Mouse (Mus musculus) stomach, embryonic 15.5 days (tissue): Measurements from ENCODE around the gene Memo1. TPM values are rescaled to one million over a fixed set of nuclear protein-coding genes. Genes with fewer than 3 reads are reported as not detected.
A peak's percentile ranks its signal among the peaks of the same experiment; 100 is the strongest.
"Not testable (repeated sequence)": the region's sequence is repeated elsewhere in the genome, so short reads cannot be mapped to it uniquely, and the experiment has no call there.

Experiments used
- ATAC-seq: fragments of 200-750 bp; cut with Nextera tagmentation; 2 replicates; pipeline ENCODE4 v1.8.0; 2017; ENCODE audit warnings: low read depth, moderate number of reproducible peaks, moderate TSS enrichment; ENCODE audit not compliant: insufficient read depth, low FRiP score
- H3K27ac ChIP-seq: fragments of 300-500 bp; sonication (generic); 2 replicates; pipeline ENCODE4 v1.5.1; 2015; ENCODE audit warnings: mild to moderate bottlenecking, inconsistent platforms
- H3K27me3 ChIP-seq: fragments of 300-500 bp; sonication (generic); replicated peaks from 2 replicates; pipeline ENCODE4 v1.6.1; 2015; ENCODE audit warnings: inconsistent platforms
- H3K36me3 ChIP-seq: fragments of 300-500 bp; sonication (generic); 2 replicates; pipeline ENCODE4 v1.6.1; 2015; ENCODE audit warnings: inconsistent platforms
- H3K4me1 ChIP-seq: fragments of 300-500 bp; sonication (generic); 2 replicates; pipeline ENCODE4 v1.6.1; 2015; ENCODE audit warnings: inconsistent platforms
- H3K4me2 ChIP-seq: fragments of 300-500 bp; sonication (generic); 2 replicates; pipeline ENCODE4 v1.6.1; 2015; ENCODE audit warnings: mild to moderate bottlenecking, inconsistent platforms
- H3K4me3 ChIP-seq: fragments of 300-500 bp; sonication (generic); replicated peaks from 2 replicates; pipeline ENCODE4 v1.5.1; 2015; ENCODE audit warnings: inconsistent platforms
- H3K9ac ChIP-seq: fragments of 300-500 bp; sonication (generic); 2 replicates; pipeline ENCODE4 v1.6.1; 2015; ENCODE audit warnings: inconsistent platforms
- H3K9me3 ChIP-seq: fragments of 300-500 bp; sonication (generic); 2 replicates; pipeline ENCODE4 v1.6.1; 2016; ENCODE audit warnings: inconsistent platforms
- WGBS: fragments of 180-500 bp; shearing (Covaris S2); methylation state at CpG from one replicate; pipeline ENCODE4 v1.1.7; 2015; 5-methylcytosine and 5-hydroxymethylcytosine counted together
- polyA plus RNA-seq: library from polyadenylated mRNA; unstranded; fragments of >200 nt; fragmentation: Nextera tagmentation; extraction: Ambion mirVana; gene quantifications from 2 replicates; pipeline ENCODE4 v1.2.1, GENCODE M21; 2015

Memo1 gene
- 83.1 and 84.7 TPM in 2 replicates for polyA plus RNA-seq

DNA sequence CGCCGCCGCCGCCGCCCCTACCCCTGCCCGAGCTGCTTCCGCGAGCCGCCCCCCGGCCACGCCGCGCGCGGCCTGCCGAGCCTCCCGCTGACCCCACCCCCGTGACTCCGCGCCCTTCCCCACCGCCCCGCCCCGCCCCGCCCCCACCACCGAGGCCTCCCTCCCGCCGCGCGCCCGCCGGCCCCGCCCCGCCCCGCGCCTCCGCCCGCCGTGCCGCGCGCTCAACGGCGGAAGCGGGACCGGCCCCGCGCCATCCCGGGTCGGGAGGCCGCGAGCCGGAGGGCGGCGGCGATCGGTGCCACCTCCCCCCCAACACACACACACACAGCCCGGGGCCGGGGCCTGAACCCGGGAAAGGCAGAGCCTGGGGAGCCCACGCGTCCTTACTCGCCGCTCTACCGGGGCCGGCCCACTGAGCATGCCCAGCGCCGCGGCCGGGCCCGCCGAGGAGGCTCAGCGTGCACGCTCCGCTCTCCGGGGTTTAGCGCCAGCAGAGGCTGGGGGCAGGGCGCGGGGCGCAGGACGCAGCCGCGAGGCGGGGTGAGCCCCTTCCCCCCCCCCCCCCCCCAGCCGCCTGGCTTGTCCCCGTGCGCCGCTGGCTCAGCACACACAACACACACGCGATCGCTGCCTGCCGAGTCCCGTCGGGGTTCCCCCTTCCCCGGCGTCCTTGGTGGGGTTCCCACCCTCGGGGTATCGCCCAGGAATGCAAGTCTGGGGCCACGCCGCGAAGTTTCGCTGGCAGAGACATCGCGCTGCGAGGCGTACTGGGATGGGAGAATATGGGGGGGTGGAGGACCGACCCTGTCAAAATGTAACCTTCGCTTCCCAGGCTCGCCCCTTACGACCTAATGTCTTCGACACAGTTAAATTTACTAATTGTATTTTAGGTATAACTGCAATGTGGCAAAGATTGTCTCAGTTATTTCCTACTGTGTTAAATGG is at the start of gene Memo1:
Gene Memo1, minus strand, starts transcription at position 496 of the 945 bp plus-strand sequence.
- H3K4me1 ChIP-seq, result peaks cover 3% of the 10 kb centered on the region
- no peaks in the 10 kb centered on the region; the same call in 1 of the 2 replicates for H3K36me3 ChIP-seq
- peak; percentile 89 for ATAC-seq
- H3K27me3 ChIP-seq, result no peaks in the 10 kb centered on the region
- peak within 1 kb of the TSS; percentile 99 for H3K27ac ChIP-seq
- peak within 1 kb of the TSS; percentile 78 for H3K4me2 ChIP-seq
- H3K4me3 ChIP-seq, result peak within 1 kb of the TSS; percentile 91
- peak within 1 kb of the TSS; percentile 95 for H3K9ac ChIP-seq
- no peaks in the 10 kb centered on the region for H3K9me3 ChIP-seq
- WGBS, result 0% methylated on average over 55 of the region's 110 CpGs

DNA sequence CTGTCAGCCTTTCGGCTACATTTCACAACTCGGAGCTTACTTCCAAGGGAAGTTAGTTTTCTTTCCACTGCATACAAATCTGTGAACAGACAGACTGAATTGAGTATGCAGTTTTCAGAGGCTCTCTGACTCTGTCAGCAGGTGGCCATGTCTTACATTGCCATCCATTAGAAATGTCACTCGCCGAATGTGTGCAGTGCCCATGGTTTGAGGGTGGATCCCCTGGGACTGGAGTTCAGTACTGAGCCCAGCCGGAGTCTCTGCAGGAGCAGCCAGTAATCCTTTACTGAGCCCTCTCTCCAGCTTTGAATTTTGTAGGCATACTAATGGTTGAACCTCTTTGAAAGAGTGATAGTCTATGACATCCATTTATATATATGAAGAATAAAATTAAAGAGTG is 45.8 kb upstream of the Memo1 start:
- Histone ChIP-seq H3K27ac (no peak overlapping the region), H3K4me2 (peak overlapping the region; percentile 60; the same call in 1 of the 2 replicates), H3K36me3 (no peaks in the 10 kb centered on the region), H3K9ac (no peak overlapping the region), H3K4me3 (peak overlapping the region; percentile 9; the same call in 1 of the 2 replicates), H3K4me1 (peaks cover 10% of the 10 kb centered on the region; the same call in 1 of the 2 replicates), H3K9me3 (no peaks in the 10 kb centered on the region), H3K27me3 (no peaks in the 10 kb centered on the region)
- ATAC-seq, result no peak
- WGBS, result 58% methylated on average over 5 of the region's 5 CpGs

DNA sequence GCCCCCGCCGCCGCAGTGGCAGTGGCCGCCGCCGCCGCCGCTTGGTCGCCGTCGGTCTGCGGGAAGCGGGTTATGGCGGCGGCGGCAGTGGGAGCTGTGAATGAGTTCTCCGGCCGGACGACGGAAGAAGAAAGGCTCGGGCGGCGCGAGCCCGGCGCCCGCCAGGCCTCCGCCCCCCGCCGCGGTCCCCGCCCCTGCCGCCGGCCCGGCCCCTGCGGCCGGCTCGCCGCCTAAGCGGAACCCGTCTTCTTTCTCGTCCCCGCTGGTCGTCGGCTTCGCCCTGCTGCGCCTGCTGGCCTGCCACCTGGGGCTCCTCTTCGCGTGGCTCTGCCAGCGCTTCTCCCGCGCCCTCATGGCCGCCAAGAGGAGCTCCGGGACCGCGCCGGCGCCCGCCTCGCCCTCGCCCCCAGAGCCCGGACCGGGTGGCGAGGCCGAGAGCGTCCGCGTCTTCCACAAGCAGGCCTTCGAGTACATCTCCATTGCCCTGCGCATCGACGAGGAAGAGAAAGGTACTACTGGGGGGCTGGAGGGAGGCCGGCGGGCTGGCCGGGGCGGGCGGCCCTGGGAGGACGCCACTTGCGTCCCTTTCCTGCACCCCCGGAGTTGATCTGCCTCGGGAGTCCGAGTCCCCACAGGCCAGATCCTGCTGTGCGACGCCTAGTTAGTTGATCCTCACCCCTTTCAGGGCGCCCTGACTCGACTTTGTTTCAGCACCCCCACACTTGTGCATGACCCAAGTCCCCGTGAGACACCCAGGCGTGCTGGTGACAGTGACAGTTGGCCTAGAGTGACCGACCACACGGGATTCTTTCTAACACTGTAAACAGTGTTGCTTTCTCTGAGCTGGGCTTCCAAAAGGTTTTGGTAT is 43.9 kb upstream of the Memo1 start, which contains the start of gene Spast:
Gene Spast, plus strand, starts transcription at position 51 of the 868 bp plus-strand sequence.
- H3K9me3 ChIP-seq, result no peaks in the 10 kb centered on the region
- no peaks in the 10 kb centered on the region for H3K36me3 ChIP-seq
- H3K4me1 ChIP-seq, result peaks cover 10% of the 10 kb centered on the region; the same call in 1 of the 2 replicates
- H3K27me3 ChIP-seq, result no peaks in the 10 kb centered on the region
- ATAC-seq, result peak; percentile 88
- H3K4me2 ChIP-seq, result peak within 1 kb of the TSS; percentile 60
- peak within 1 kb of the TSS; percentile 88 for H3K9ac ChIP-seq
- peak within 1 kb of the TSS; percentile 96 for H3K4me3 ChIP-seq
- H3K27ac ChIP-seq, result peak within 1 kb of the TSS; percentile 98
- WGBS, result under 1% methylated on average over 85 of the region's 90 CpGs

DNA sequence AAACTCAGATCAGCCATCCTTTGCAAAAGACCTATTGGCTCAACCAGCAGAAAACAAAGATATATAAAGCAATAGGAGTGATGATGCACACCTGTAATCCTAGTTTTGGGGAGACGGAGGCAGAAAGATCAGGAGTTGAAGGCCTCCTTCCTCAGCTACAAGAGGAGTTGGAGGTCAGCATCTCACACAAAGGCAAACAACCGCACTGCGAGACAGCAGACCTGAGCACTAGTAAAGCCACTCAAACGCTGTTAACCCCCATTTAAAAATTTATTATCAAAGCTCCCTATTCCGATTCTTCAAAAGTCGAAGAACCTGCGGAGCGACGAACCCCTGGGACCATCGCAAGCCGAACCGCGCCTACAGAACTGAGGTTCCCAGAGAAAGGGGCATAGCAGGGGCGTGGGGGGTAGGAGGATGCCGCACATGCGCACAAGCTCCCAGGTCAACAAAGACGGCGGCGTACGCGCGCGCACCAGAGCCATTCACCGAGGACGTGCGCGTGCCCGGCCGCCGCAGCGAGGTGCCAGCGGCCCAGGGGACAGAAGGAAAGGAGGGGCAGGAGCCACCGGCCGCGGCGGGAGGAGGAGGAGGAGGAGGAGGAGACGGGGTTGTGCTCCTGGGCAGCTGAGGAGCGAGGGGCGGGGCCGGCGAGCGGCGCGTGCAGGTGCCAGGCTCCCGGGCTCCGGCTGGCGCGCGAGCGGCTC is 43.1 kb upstream of the Memo1 start:
- H3K9ac ChIP-seq, result peak overlapping the region; percentile 88

DNA sequence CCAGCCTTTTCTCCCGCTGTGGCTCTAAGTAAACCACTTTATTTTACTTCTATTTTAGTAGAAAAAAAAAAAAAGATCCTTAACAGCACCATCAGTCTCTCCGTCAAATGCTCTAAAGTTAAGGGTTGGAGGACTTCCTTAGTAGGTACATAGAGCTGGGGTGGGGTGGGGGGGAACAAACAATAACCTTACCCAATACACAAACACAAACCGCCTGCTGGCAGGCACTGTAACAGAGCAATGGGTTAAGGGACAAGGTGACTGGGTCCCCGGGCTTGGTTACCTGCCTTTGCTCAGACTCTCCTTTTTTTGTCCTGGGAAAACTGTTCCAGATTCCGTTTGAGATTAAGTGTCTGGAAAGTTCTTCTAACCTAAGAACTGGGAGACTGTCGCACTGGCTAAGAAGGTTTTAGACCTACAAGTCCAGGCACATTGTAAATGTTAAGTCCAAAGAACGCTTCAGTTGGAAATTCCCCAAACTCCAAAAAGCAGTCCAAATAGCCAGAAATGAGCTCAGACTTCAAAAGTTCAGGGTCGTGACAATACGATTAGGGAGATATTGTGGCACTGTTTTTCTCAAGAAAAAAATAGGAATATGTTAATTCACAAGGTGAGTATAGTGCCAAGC is 35.8 kb upstream of the Memo1 start:
- WGBS, result 67% methylated on average over 9 of the region's 9 CpGs
- Histone ChIP-seq H3K9ac (no peak overlapping the region), H3K27me3 (no peaks in the 10 kb centered on the region), H3K4me3 (no peak overlapping the region), H3K36me3 (no peaks in the 10 kb centered on the region), H3K9me3 (no peaks in the 10 kb centered on the region), H3K4me1 (no peaks in the 10 kb centered on the region), H3K27ac (no peak overlapping the region), H3K4me2 (no peak overlapping the region)
- no peak for ATAC-seq

More for the DNA sequence above, 43.1 kb upstream of the Memo1 start:
- Histone ChIP-seq H3K4me2 (peak overlapping the region; percentile 60), H3K9me3 (no peaks in the 10 kb centered on the region), H3K4me3 (peak overlapping the region; percentile 96), H3K4me1 (peaks cover 10% of the 10 kb centered on the region; the same call in 1 of the 2 replicates), H3K27ac (peak overlapping the region; percentile 98), H3K27me3 (no peaks in the 10 kb centered on the region), H3K36me3 (no peaks in the 10 kb centered on the region)
- peak; percentile 96 for ATAC-seq
- WGBS, result under 1% methylated on average over 44 of the region's 50 CpGs

DNA sequence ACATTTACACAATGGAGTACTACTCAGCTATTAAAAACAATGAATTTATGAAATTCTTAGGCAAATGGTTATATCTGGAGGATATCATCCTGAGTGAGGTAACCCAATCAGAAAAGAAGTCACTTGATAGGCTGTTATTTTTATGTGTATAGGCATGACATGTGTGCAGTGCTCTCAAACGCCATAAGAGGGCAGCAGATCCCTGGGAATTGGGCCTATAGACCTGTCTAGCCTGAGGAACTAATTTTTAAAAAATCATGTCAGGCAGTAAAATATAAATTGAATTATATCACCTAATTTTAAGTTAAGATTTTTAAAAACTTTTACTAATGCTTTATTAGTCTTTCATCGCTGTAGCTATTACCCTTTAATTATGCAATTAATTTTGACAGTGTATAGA is 32.8 kb upstream of the Memo1 start:
- not testable (repeated sequence) for H3K27ac ChIP-seq, H3K4me1 ChIP-seq, ATAC-seq, H3K9ac ChIP-seq, H3K4me2 ChIP-seq, H3K9me3 ChIP-seq, H3K36me3 ChIP-seq, H3K27me3 ChIP-seq, H3K4me3 ChIP-seq
- WGBS, result 38% methylated on average over 2 of the region's 2 CpGs

DNA sequence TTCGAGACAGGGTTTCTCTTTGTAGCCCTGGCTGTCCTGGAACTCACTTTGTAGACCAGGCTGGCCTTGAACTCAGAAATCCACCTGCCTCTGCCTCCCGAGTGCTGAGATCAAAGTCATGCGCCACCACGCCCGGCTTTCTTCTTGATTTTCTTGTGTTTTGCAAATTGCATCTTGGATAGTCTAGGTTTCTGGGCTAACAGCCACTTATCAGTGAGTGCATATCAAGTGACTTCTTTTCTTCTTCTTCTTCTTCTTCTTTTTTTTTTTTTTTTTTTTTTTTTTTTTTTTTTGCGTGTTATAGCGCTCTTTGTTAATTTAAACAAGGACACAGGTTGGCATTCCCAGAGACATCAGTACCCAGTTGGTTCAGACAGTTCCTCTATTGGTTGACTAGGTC is 31.9 kb upstream of the Memo1 start:
- H3K36me3 ChIP-seq, H3K4me1 ChIP-seq, ATAC-seq, H3K27me3 ChIP-seq, H3K9me3 ChIP-seq, H3K27ac ChIP-seq, H3K9ac ChIP-seq, H3K4me2 ChIP-seq, H3K4me3 ChIP-seq: not testable (repeated sequence)
- 81% methylated on average over 7 of the region's 7 CpGs for WGBS

DNA sequence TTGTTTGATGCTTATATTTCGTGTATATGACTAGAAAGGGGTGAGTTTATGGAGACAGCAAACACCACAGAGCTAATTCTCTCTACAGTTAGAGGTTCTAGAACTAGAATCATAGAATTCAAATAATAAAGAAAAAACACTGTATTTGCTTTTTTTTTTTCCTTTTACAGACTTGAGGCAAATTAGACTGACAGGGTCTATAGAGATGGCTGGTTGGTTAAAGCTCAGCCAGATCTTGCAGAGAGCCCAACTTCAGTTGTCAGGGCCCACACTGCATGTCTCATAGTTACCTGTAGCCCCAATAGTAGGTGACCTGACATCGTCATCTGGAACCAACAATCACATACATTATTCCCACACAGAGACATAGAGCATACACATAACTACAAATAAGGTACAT is 28.5 kb upstream of the Memo1 start, which contains the start of gene Dpy30:
Gene Dpy30, minus strand, starts transcription at position 101 of the 400 bp plus-strand sequence.
- H3K4me1 ChIP-seq, result no peaks in the 10 kb centered on the region
- H3K27me3 ChIP-seq, result no peaks in the 10 kb centered on the region
- H3K4me3 ChIP-seq, result no peak within 1 kb of the TSS
- no peak within 1 kb of the TSS for H3K4me2 ChIP-seq
- no peak within 1 kb of the TSS for H3K9ac ChIP-seq
- WGBS, result 77% methylated on average over 2 of the region's 2 CpGs
- H3K36me3 ChIP-seq, result no peaks in the 10 kb centered on the region
- no peaks in the 10 kb centered on the region for H3K9me3 ChIP-seq
- ATAC-seq, result no peak
- no peak within 1 kb of the TSS for H3K27ac ChIP-seq

DNA sequence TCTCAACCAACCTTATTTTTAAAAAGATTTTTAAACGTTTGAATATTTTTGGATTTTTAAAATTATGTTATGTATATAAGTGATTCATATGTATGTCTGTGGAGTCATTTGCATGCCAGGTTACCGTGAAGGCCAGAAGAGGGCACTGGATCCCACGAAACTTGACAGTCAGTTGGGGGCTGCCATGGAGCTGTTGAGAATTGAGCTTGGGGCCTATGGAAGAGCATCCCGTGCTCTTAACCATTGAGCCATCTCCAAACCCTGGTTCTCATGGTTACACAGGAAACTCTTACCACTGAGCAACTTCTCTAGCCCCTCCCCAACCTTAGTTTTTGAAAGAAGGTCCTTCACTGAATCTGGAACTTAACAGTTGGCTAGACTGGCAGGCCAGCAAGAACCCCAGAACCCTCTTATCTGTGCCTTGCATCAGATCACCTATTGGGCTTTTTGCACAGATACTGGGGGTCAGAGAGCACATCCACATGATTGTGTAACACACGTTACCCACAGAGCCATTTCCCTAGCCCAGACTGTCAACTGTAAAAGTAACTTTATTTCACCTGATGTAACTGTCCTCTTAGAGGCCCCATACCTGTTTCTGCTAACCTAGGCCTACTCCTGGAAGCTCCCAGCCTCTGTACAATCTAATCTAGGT is 27.2 kb upstream of the Memo1 start:
- H3K27me3 ChIP-seq, result no peaks in the 10 kb centered on the region
- no peaks in the 10 kb centered on the region for H3K9me3 ChIP-seq
- no peak overlapping the region for H3K27ac ChIP-seq
- WGBS, result 48% methylated on average over 5 of the region's 5 CpGs
- no peak overlapping the region for H3K4me2 ChIP-seq
- no peaks in the 10 kb centered on the region for H3K36me3 ChIP-seq
- H3K4me1 ChIP-seq, result no peaks in the 10 kb centered on the region
- no peak overlapping the region for H3K9ac ChIP-seq
- H3K4me3 ChIP-seq, result no peak overlapping the region
- ATAC-seq, result no peak

DNA sequence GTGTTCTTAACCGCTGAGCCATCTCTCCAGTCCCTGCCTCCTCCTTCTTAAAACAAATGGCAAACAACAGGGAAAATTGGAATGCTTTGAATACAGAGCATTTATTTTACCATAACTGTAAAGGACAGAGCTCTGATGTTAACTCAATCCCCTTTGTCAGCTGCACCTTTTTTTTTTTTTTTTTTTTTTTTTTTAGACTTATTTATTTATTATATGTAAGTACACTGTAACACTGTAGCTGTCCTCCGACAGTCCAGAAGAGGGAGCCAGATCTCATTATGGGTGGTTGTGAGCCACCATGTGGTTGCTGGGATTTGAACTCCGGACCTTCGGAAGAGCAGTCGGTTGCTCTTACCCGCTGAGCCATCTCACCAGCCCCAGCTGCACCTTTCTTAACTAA is 23.4 kb upstream of the Memo1 start:
- no peaks in the 10 kb centered on the region for H3K27me3 ChIP-seq
- no peak for ATAC-seq
- 91% methylated on average over 6 of the region's 6 CpGs for WGBS
- no peak overlapping the region for H3K9ac ChIP-seq
- H3K9me3 ChIP-seq, result no peaks in the 10 kb centered on the region
- H3K4me2 ChIP-seq, result no peak overlapping the region
- H3K4me3 ChIP-seq, result no peak overlapping the region
- 0 out of 2 replicates have a peak, but pooled peaks cover 5% of the 10 kb centered on the region for H3K4me1 ChIP-seq
- H3K36me3 ChIP-seq, result no peaks in the 10 kb centered on the region
- H3K27ac ChIP-seq, result no peak overlapping the region
